Mouse (Mus musculus) limb, embryonic 14.5 days (tissue): ENCODE results near the gene Slc46a3. TPM values are rescaled to one million over a fixed set of nuclear protein-coding genes. Genes with fewer than 3 reads are reported as not detected.
A peak's percentile ranks its signal among the peaks of the same experiment; 100 is the strongest.

ENCODE experiments used
- ATAC-seq: fragments of 200-750 bp; cut with Nextera tagmentation; 2 replicates; pipeline ENCODE4 v1.8.0; 2017; ENCODE audit warnings: low read depth, moderate number of reproducible peaks, moderate TSS enrichment; ENCODE audit not compliant: low FRiP score
- DNase-seq: peaks from one replicate; pipeline ENCODE4 v3.0.0-alpha.2; 2015; ENCODE audit warnings: low spot score
- H3K27ac ChIP-seq: fragments of 300-500 bp; sonication (generic); replicated peaks from 2 replicates; pipeline ENCODE4 v1.5.1; 2014; ENCODE audit warnings: low read depth, mild to moderate bottlenecking, low read length, moderate library complexity, mixed read lengths
- H3K27me3 ChIP-seq: fragments of 300-500 bp; sonication (generic); 2 replicates; pipeline ENCODE4 v1.6.1; 2014; ENCODE audit warnings: low read length, mixed read lengths; ENCODE audit not compliant: control insufficient read depth, insufficient read depth
- H3K36me3 ChIP-seq: fragments of 300-500 bp; sonication (generic); 2 replicates; pipeline ENCODE4 v1.6.1; 2014; ENCODE audit warnings: mild to moderate bottlenecking, low read length, moderate library complexity, mixed read lengths; ENCODE audit not compliant: control insufficient read depth, insufficient read depth
- H3K4me1 ChIP-seq: fragments of 300-500 bp; sonication (generic); 2 replicates; pipeline ENCODE4 v1.6.1; 2014; ENCODE audit warnings: antibody characterized with exemption, low read length, mixed read lengths; ENCODE audit not compliant: control insufficient read depth, insufficient read depth
- H3K4me2 ChIP-seq: fragments of 300-500 bp; sonication (generic); replicated peaks from 2 replicates; pipeline ENCODE4 v1.6.1; 2014; ENCODE audit warnings: low read depth, mild to moderate bottlenecking, low read length, moderate library complexity; ENCODE audit not compliant: severe bottlenecking
- H3K4me3 ChIP-seq: fragments of 300-500 bp; sonication (generic); replicated peaks from 2 replicates; pipeline ENCODE4 v1.5.1; 2014; ENCODE audit warnings: low read length
- H3K9ac ChIP-seq: fragments of 300-500 bp; sonication (generic); 2 replicates; pipeline ENCODE4 v1.6.1; 2014; ENCODE audit warnings: mild to moderate bottlenecking, low read depth, low read length, moderate library complexity; ENCODE audit not compliant: severe bottlenecking
- H3K9me3 ChIP-seq: fragments of 300-500 bp; sonication (generic); 2 replicates; pipeline ENCODE4 v1.6.1; 2016; ENCODE audit warnings: low read length; ENCODE audit not compliant: control insufficient read depth
- POLR2A ChIP-seq: fragments of 200-500 bp; IDR thresholded peaks from 2 replicates; pipeline ENCODE4 v1.8.0; 2012; ENCODE audit warnings: inconsistent platforms, mild to moderate bottlenecking, moderate library complexity, borderline replicate concordance; ENCODE audit not compliant: insufficient read depth, insufficient read length; ENCODE audit errors: extremely low read depth
- WGBS: fragments of 180-500 bp; shearing (Covaris S2); extraction: QIAGEN DNeasy Blood & Tissue Kit; methylation state at CpG from one replicate; pipeline ENCODE4 v1.1.7; 2014; 5-methylcytosine and 5-hydroxymethylcytosine counted together
- polyA plus RNA-seq, 2 experiments: library from polyadenylated mRNA; depleted of rRNA in 1 of 2; stranded (reverse) in 1 of 2; unstranded in 1 of 2; fragments of >200 nt; fragmentation: Nextera tagmentation in 1 of 2; extraction: Ambion mirVana in 1 of 2; gene quantifications; 2 replicates each; pipeline versions ENCODE4 v1.2.1 to v1.2.3; 2012 to 2014

Slc46a3 gene
- polyA plus RNA-seq, 2 experiments: 3.0 to 3.4 TPM

DNA sequence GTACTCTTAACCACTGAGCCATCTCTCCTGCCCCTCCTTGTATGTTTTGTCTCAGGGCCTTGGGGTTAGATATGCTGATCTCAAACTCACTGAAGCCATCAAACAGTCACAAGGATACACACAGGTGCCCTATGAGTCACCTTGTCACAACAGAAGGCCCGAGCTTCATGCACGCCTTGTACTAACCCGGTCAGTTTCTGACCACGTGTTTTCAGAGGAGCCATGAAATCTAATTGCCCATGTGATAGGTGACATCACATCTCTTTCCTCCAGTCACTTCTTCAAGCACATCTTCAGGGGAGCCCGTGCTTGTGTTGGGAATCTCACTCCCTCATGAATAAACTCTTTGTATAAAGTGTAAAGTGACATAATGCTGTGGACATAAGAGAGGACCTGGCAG, 30.0 kb upstream of the Slc46a3 start:
- 78% methylated on average over 5 of the region's 5 CpGs for WGBS
- Histone ChIP-seq H3K9ac (no peak overlapping the region), H3K4me3 (no peak overlapping the region), H3K36me3 (no peaks in the 10 kb centered on the region), H3K9me3 (no peaks in the 10 kb centered on the region), H3K4me1 (no peaks in the 10 kb centered on the region), H3K27ac (no peak overlapping the region), H3K27me3 (no peaks in the 10 kb centered on the region), H3K4me2 (no peak overlapping the region)
- ATAC-seq (no peak), DNase-seq (no peak)
- no peak for TF ChIP-seq POLR2A

DNA sequence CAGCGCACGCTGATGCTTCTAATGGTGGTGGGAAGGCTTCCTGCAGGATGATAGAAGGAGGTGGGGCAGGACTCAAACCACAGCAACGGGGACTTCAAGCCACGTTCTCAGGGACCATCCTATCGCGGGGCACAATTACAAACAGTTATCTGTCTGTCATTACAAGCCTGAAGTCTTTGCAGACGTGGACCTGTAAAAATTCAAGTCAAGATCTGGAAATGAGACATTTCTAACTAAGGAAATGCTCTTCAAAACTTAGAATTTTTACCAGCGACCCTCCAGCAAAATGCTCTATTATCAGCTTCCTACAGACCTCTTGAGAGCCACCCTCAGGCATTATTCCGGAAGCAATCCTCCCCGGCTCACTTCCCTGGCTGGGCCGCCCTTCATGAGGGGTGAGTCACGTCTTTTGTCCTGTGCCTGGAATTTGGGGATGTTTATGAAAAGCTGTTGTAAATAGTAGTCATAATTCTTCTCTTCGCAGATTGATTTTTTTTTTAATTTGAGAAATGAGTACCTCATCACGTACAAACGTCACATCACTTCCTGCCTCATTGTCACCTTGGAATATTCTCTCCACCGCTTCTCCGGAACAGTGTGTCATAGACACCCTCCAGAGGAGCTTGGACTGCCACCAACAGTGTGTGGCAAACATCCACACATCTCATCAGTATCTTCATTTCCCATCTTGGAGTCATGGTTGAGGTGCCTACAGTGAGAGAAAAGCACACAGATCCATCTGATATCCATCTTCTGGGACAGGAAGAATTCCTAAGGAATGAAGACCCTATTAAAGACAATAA, 23.6 kb upstream of the Slc46a3 start:
- DNase-seq (no peak), ATAC-seq (no peak)
- no peaks in the 10 kb centered on the region for H3K9me3 ChIP-seq
- TF ChIP-seq POLR2A: no peak
- no peaks in the 10 kb centered on the region for H3K36me3 ChIP-seq
- 68% methylated on average over 17 of the region's 17 CpGs for WGBS
- no peak overlapping the region for H3K4me2 ChIP-seq
- no peak overlapping the region for H3K27ac ChIP-seq
- no peak overlapping the region for H3K9ac ChIP-seq
- no peak overlapping the region for H3K4me3 ChIP-seq
- no peaks in the 10 kb centered on the region for H3K27me3 ChIP-seq
- 0 out of 2 replicates have a peak, but pooled peaks cover 4% of the 10 kb centered on the region for H3K4me1 ChIP-seq

DNA sequence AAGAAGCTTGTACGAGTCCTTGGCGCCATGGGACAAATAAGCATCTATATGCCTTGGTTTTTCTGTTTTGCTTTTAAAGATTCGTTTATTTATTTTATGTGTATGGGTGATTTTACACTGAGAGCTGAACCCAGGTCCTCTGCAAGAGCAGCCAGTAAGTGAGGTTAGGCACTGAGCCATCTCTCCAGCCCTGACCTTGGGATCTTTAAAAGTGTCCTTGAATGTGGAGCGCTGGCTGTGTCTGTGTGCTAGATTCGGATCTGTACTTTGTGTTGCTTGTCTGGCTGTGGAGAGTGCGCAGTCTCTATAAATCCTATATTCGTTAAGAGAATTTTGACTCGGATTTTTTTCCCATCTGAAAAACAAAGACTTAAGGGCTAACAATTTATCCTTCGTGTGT, 21.6 kb upstream of the Slc46a3 start:
- no peak for TF ChIP-seq POLR2A
- Histone ChIP-seq H3K4me3 (no peak overlapping the region), H3K9me3 (no peaks in the 10 kb centered on the region)

DNA sequence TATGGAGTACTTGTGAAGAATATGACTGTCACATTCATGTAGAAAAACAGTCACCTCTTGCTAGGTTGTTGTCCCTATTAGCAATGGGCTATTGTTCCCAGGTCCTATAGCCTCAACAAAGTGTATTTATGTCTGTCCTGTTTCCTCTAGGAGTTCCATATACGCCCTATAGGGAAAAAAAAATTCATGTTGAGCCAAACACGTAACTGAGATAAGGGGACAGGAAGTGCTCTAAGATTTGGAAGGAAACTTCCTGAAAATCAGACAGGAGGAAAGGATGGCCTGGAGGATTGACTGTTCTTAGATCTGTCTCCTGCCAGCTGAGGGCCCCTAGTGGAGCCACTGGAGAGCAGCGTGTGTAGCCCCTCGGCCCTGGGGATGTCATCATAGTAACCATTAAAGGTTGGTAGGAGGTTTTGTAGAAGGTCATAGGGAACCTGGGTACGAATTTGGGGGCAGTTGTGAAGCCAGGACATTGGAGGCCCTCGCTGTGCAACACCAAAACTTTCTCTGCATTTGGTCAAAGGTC, 20.5 kb upstream of the Slc46a3 start:
- H3K4me1 ChIP-seq: 0 out of 2 replicates have a peak, but pooled peaks cover 4% of the 10 kb centered on the region
- no peak for TF ChIP-seq POLR2A
- DNase-seq (no peak), ATAC-seq (no peak)
- no peak overlapping the region for H3K27ac ChIP-seq
- H3K4me2 ChIP-seq: no peak overlapping the region
- H3K9ac ChIP-seq: no peak overlapping the region
- no peaks in the 10 kb centered on the region for H3K36me3 ChIP-seq
- H3K4me3 ChIP-seq: no peak overlapping the region
- H3K27me3 ChIP-seq: no peaks in the 10 kb centered on the region
- no peaks in the 10 kb centered on the region for H3K9me3 ChIP-seq
- 57% methylated on average over 6 of the region's 6 CpGs for WGBS

More for the DNA sequence above, 21.6 kb upstream of the Slc46a3 start:
- Histone ChIP-seq H3K27me3 (no peaks in the 10 kb centered on the region), H3K36me3 (no peaks in the 10 kb centered on the region), H3K27ac (no peak overlapping the region), H3K9ac (no peak overlapping the region), H3K4me1 (0 out of 2 replicates have a peak, but pooled peaks cover 4% of the 10 kb centered on the region), H3K4me2 (no peak overlapping the region)
- DNase-seq (no peak), ATAC-seq (no peak)
- WGBS: 85% methylated on average over 9 of the region's 9 CpGs

DNA sequence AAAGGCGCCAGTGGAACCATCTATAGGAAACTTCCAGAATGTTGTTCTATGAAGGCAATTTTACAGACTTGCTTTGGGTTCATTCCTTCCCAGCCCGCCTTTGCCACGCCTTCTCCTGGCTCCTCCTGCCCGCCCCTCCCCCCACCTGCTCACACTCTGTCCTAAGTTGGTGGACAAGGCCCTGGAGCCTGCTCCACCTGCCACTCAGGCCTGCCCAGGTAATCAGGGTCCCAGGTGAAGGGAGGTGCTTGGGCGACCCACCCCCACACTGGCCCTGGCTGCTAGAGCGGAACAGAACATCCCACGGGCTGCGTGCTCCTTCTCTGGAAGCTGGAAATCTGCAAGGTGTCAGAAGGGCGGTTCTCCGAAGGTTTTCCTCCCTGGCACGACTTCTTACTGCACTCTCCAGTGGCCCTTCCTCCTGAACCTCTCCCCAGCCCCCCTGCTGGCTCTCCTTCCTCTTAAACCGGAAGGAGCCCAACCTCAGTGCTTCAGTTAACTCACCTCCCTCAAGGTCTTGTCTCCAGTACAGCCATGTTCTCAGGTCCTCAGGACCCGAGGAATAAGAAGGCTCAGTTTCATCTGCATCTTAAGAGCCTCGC, 18.7 kb upstream of the Slc46a3 start:
- Histone ChIP-seq H3K9ac (no peak overlapping the region), H3K4me3 (no peak overlapping the region), H3K4me2 (0 out of 2 replicates have a peak overlapping the region, but pooled peaks have one; percentile 16), H3K27me3 (no peaks in the 10 kb centered on the region), H3K27ac (no peak overlapping the region), H3K36me3 (no peaks in the 10 kb centered on the region), H3K9me3 (no peaks in the 10 kb centered on the region), H3K4me1 (0 out of 2 replicates have a peak, but pooled peaks cover 4% of the 10 kb centered on the region)
- TF ChIP-seq POLR2A: no peak
- 27% methylated on average over 14 of the region's 14 CpGs for WGBS
- DNase-seq (no peak), ATAC-seq (no peak)
